ENCODE assay signal across 8 mouse cellular contexts in genomic region chr1:73955259-73955842, GRCm38 (mm10).
DNase-seq lines count a peak whose midpoint lies in the region; ATAC-seq and TF ChIP-seq lines count a peak whose summit lies in the region.

No protein-coding gene starts in this region.

- peaks cover 24% of the 10 kb centered on the region for H3K4me1 ChIP-seq in embryonic facial prominence, embryonic 12.5 days
- H3K4me1 ChIP-seq in lung, adult 2 months (ENCODE audit: control insufficient read depth, insufficient read depth, low read length): peaks cover 35% of the 10 kb centered on the region

- no peak for TF ChIP-seq POLR2A in lung, adult 2 months (IDR thresholded peaks at IDR 0.05; ENCODE audit: borderline replicate concordance, extremely low read depth, low read depth, low read length)

- H3K9ac ChIP-seq in embryonic facial prominence, embryonic 12.5 days: no peak overlapping the region

- 21% methylated on average over 4 of the region's 4 CpGs for WGBS in embryonic facial prominence, embryonic 12.5 days
- 6% methylated on average over 4 of the region's 4 CpGs for WGBS in lung, adult 2 months

- no peak overlapping the region for H3K4me3 ChIP-seq in embryonic facial prominence, embryonic 12.5 days
- no peak overlapping the region for H3K4me3 ChIP-seq in lung, adult 2 months (replicated peaks; ENCODE audit: extremely low read depth, low read depth, low read length)

- no peak for ATAC-seq in embryonic facial prominence, embryonic 12.5 days (ENCODE audit: insufficient number of reproducible peaks, insufficient read depth, low FRiP score, low TSS enrichment)

- DNase-seq in embryo, embryonic 11 days: peak; percentile 32
- no peak for DNase-seq in embryo, embryonic 9.5 days (ENCODE audit: extremely low spot score)
- DNase-seq in heart, postnatal 4 days: peak; percentile 85
- DNase-seq in lung, adult 2 months: peak; percentile 62
- DNase-seq in ovary, postnatal 10 days (ENCODE audit: low spot score): no peak
- DNase-seq in left cerebral cortex, adult 18-20 months (ENCODE audit: low spot score in 2 of 2): no peak
- no peak for DNase-seq in frontal cortex, postnatal 14 days (ENCODE audit: low spot score in 2 of 2)

- no peaks in the 10 kb centered on the region for H3K9me3 ChIP-seq in embryonic facial prominence, embryonic 12.5 days

- peaks cover 32% of the 10 kb centered on the region for H3K36me3 ChIP-seq in embryonic facial prominence, embryonic 12.5 days

- no peak overlapping the region for H3K4me2 ChIP-seq in embryonic facial prominence, embryonic 12.5 days (replicated peaks)

- TF ChIP-seq CTCF in lung, adult 2 months (IDR thresholded peaks at IDR 0.05; ENCODE audit: insufficient read depth, low read length): no peak

- H3K27ac ChIP-seq in embryonic facial prominence, embryonic 12.5 days: peak overlapping the region; percentile 51; the same call in 1 of the 2 replicates

- H3K27me3 ChIP-seq in embryonic facial prominence, embryonic 12.5 days: no peaks in the 10 kb centered on the region

Comparison
In these comparisons a context has a peak if more than half of its experiments do, and no peak if none do; other contexts are left out.
1. DNase-seq: peak in embryo, embryonic 11 days (single experiment), heart, postnatal 4 days (single experiment) and lung, adult 2 months (single experiment); none in embryo, embryonic 9.5 days (single experiment), ovary, postnatal 10 days (single experiment), left cerebral cortex, adult 18-20 months (0 of 2) and frontal cortex, postnatal 14 days (0 of 2).